Mouse (Mus musculus): ENCODE data around the gene Stk32c. TPM values are rescaled to one million over a fixed set of nuclear protein-coding genes. Genes with fewer than 3 reads are reported as not detected.

Gene Stk32c
- polyA plus RNA-seq, 2 experiments: 0.12 TPM; not detected in 1

- WGBS (ENCODE audit: insufficient replicate concordance): 6% methylated on average over 1 of the region's 1 CpGs
- Histone ChIP-seq H3K4me1 (replicated peaks; ENCODE audit: control insufficient read depth in 2 of 2, insufficient read depth in 2 of 2, low read length in 1 of 2) (no peaks in the 10 kb centered on the region), H3K9me3 (ENCODE audit: control insufficient read depth, low read length) (no peaks in the 10 kb centered on the region), H3K4me2 (ENCODE audit: low read depth) (no peak overlapping the region), H3K4me3 (ENCODE audit: insufficient read depth in 1 of 2, low read depth in 2 of 2, low read length in 2 of 2) (no peak overlapping the region), H3K36me3 (replicated peaks; ENCODE audit: control insufficient read depth, insufficient read depth, low read depth) (no peaks in the 10 kb centered on the region), H3K9ac (replicated peaks) (no peak overlapping the region), H3K27me3 (ENCODE audit: control insufficient read depth, insufficient read depth, low read length) (no peaks in the 10 kb centered on the region), H3K27ac (no peak overlapping the region)
- TF ChIP-seq EP300 (IDR thresholded peaks at IDR 0.05; ENCODE audit: low read depth) (no peak), CTCF (IDR thresholded peaks at IDR 0.05; ENCODE audit: low read depth) (no peak)
- DNase-seq (ENCODE audit: low read depth in 3 of 3, low spot score in 3 of 3) (no peak), ATAC-seq (ENCODE audit: insufficient read depth) (no peak)
These were observed 69.3 kb downstream of the Stk32c start for GRCm38 (mm10) chr7:139143785-139144184.

DNA sequence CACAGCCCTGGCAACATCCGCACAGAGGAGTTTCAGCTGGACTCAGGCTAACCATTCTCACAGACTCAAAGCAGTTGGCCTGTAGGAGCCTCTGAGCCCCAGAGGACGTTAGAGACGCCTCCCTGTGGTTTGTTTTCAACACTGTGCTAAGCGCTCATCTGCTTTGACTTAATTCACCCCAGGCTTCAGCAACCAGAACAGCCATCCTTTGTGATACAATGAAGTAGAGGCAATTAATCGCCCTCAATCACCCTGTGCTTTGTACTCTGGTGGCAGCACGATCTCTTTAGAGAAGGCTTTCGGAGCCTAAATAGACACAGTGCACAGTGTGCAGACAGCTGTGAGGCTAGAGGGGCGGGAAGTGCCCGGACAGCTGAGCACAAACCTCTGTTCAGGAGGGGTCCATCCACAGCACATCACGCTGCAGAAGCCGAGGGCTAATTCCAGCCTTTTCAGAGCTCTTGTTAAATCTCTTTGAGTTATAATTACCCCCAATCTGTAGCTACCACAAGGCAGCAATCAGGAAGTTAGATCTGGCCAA is 73.1 kb downstream of the Stk32c start:
- no peaks in the 10 kb centered on the region for H3K9me3 ChIP-seq (ENCODE audit: control insufficient read depth, low read length)
- H3K9ac ChIP-seq (replicated peaks): no peak overlapping the region
- no peaks in the 10 kb centered on the region for H3K4me1 ChIP-seq (replicated peaks; ENCODE audit: control insufficient read depth in 2 of 2, insufficient read depth in 2 of 2, low read length in 1 of 2)
- H3K27ac ChIP-seq: no peak overlapping the region
- H3K4me2 ChIP-seq (ENCODE audit: low read depth): no peak overlapping the region
- TF ChIP-seq EP300 (IDR thresholded peaks at IDR 0.05; ENCODE audit: low read depth) (no peak), CTCF (IDR thresholded peaks at IDR 0.05; ENCODE audit: low read depth) (no peak)
- 28% methylated on average over 11 of the region's 11 CpGs for WGBS (ENCODE audit: insufficient replicate concordance)
- DNase-seq (ENCODE audit: low read depth in 3 of 3, low spot score in 3 of 3) (no peak), ATAC-seq (ENCODE audit: insufficient read depth) (no peak)
- no peaks in the 10 kb centered on the region for H3K36me3 ChIP-seq (replicated peaks; ENCODE audit: control insufficient read depth, insufficient read depth, low read depth)
- H3K4me3 ChIP-seq (ENCODE audit: insufficient read depth in 1 of 2, low read depth in 2 of 2, low read length in 2 of 2): no peak overlapping the region
- H3K27me3 ChIP-seq (ENCODE audit: control insufficient read depth, insufficient read depth, low read length): no peaks in the 10 kb centered on the region

- Histone ChIP-seq H3K9me3 (ENCODE audit: control insufficient read depth, low read length) (no peaks in the 10 kb centered on the region), H3K9ac (replicated peaks) (no peak overlapping the region), H3K4me1 (replicated peaks; ENCODE audit: control insufficient read depth in 2 of 2, insufficient read depth in 2 of 2, low read length in 1 of 2) (no peaks in the 10 kb centered on the region), H3K27me3 (ENCODE audit: control insufficient read depth, insufficient read depth, low read length) (no peaks in the 10 kb centered on the region), H3K4me3 (ENCODE audit: insufficient read depth in 1 of 2, low read depth in 2 of 2, low read length in 2 of 2) (no peak overlapping the region), H3K36me3 (replicated peaks; ENCODE audit: control insufficient read depth, insufficient read depth, low read depth) (no peaks in the 10 kb centered on the region), H3K4me2 (ENCODE audit: low read depth) (no peak overlapping the region), H3K27ac (no peak overlapping the region)
- TF ChIP-seq EP300 (IDR thresholded peaks at IDR 0.05; ENCODE audit: low read depth): no peak
- no peak for TF ChIP-seq CTCF (IDR thresholded peaks at IDR 0.05; ENCODE audit: low read depth)
- ATAC-seq (ENCODE audit: insufficient read depth): no peak
- 50% methylated on average over 5 of the region's 5 CpGs for WGBS (ENCODE audit: insufficient replicate concordance)
- no peak for DNase-seq (ENCODE audit: low read depth in 3 of 3, low spot score in 3 of 3)
These were observed 76.1 kb downstream of the Stk32c start for GRCm38 (mm10) chr7:139136906-139137491.

GRCm38 (mm10) chr7:139135236-139135635 is 77.9 kb downstream of the Stk32c start:
- no peak overlapping the region for H3K4me3 ChIP-seq (ENCODE audit: insufficient read depth in 1 of 2, low read depth in 2 of 2, low read length in 2 of 2)
- H3K9ac ChIP-seq (replicated peaks): no peak overlapping the region
- no peaks in the 10 kb centered on the region for H3K4me1 ChIP-seq (replicated peaks; ENCODE audit: control insufficient read depth in 2 of 2, insufficient read depth in 2 of 2, low read length in 1 of 2)
- TF ChIP-seq CTCF (IDR thresholded peaks at IDR 0.05; ENCODE audit: low read depth) (no peak), EP300 (IDR thresholded peaks at IDR 0.05; ENCODE audit: low read depth) (no peak)
- WGBS (ENCODE audit: insufficient replicate concordance): 55% methylated on average over 5 of the region's 5 CpGs
- no peak overlapping the region for H3K27ac ChIP-seq
- H3K9me3 ChIP-seq (ENCODE audit: control insufficient read depth, low read length): no peaks in the 10 kb centered on the region
- DNase-seq (ENCODE audit: low read depth in 3 of 3, low spot score in 3 of 3) (no peak), ATAC-seq (ENCODE audit: insufficient read depth) (no peak)
- no peaks in the 10 kb centered on the region for H3K36me3 ChIP-seq (replicated peaks; ENCODE audit: control insufficient read depth, insufficient read depth, low read depth)
- H3K27me3 ChIP-seq (ENCODE audit: control insufficient read depth, insufficient read depth, low read length): no peaks in the 10 kb centered on the region
- H3K4me2 ChIP-seq (ENCODE audit: low read depth): no peak overlapping the region

DNA sequence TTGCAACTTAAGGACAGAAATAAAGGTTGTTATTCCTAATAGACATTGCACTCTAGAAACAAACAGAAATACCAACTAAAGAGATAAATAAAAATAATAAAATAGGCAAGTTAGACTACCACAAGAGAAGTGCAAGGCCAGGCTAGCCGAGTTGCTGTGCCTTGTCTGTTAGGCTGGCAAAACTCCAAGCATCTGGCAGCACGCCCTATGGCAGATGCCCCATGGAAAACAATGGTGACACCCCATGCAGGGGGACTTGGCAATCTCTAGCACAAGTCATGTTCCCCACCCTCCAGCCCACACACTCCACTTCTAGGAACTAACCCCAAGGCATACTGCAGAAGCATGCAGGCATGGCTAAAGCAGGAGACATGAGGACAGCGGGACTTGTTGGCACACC is 79.7 kb downstream of the Stk32c start:
- Histone ChIP-seq H3K27me3 (ENCODE audit: control insufficient read depth, insufficient read depth, low read length) (no peaks in the 10 kb centered on the region), H3K9me3 (ENCODE audit: control insufficient read depth, low read length) (no peaks in the 10 kb centered on the region), H3K27ac (no peak overlapping the region), H3K9ac (replicated peaks) (no peak overlapping the region), H3K36me3 (replicated peaks; ENCODE audit: control insufficient read depth, insufficient read depth, low read depth) (no peaks in the 10 kb centered on the region), H3K4me1 (replicated peaks; ENCODE audit: control insufficient read depth in 2 of 2, insufficient read depth in 2 of 2, low read length in 1 of 2) (no peaks in the 10 kb centered on the region), H3K4me3 (ENCODE audit: insufficient read depth in 1 of 2, low read depth in 2 of 2, low read length in 2 of 2) (no peak overlapping the region), H3K4me2 (ENCODE audit: low read depth) (no peak overlapping the region)
- WGBS (ENCODE audit: insufficient replicate concordance): 66% methylated on average over 3 of the region's 3 CpGs
- no peak for TF ChIP-seq EP300 (IDR thresholded peaks at IDR 0.05; ENCODE audit: low read depth)
- no peak for TF ChIP-seq CTCF (IDR thresholded peaks at IDR 0.05; ENCODE audit: low read depth)
- no peak for ATAC-seq (ENCODE audit: insufficient read depth)
- no peak for DNase-seq (ENCODE audit: low read depth in 3 of 3, low spot score in 3 of 3)
